9 mouse cellular contexts compared by ENCODE assay signal in genomic region chr2:156584797-156585471, GRCm38 (mm10). TPM values are rescaled to one million over a fixed set of nuclear protein-coding genes. Genes with fewer than 3 reads are reported as not detected.
A peak's percentile ranks its signal among the peaks of the same experiment; 100 is the strongest.
DNase-seq lines count a peak whose midpoint lies in the region; ATAC-seq lines count a peak whose summit lies in the region.
"Had no signal": no experiment of that assay in that cellular context is flagged by ENCODE, and none has a peak within 500 bp of the region (broad histone marks: within the 10 kb centered on the region; RNA-seq: fewer than 3 reads in every experiment).

No protein-coding gene starts in this region.

- ATAC-seq in limb, embryonic 15.5 days (ENCODE audit: insufficient number of reproducible peaks, low FRiP score, low TSS enrichment, low read depth) = peak; percentile 35; the same call in 1 of the 2 replicates
- peak; percentile 41; the same call in 1 of the 2 replicates for ATAC-seq in neural tube, embryonic 14.5 days (ENCODE audit: low read depth)
- ATAC-seq in liver, embryonic 11.5 days (replicated peaks; ENCODE audit: low FRiP score) = no peak

- H3K27me3 ChIP-seq in limb, embryonic 15.5 days = peaks cover 14% of the 10 kb centered on the region; the same call in 1 of the 2 replicates
- peaks cover 8% of the 10 kb centered on the region for H3K27me3 ChIP-seq in limb, embryonic 10.5 days (ENCODE audit: low read depth, poor library complexity, severe bottlenecking)
- H3K27me3 ChIP-seq in neural tube, embryonic 14.5 days (ENCODE audit: control insufficient read depth, insufficient read depth, low read length) = no peaks in the 10 kb centered on the region
- peaks cover 5% of the 10 kb centered on the region; the same call in 1 of the 2 replicates for H3K27me3 ChIP-seq in liver, embryonic 11.5 days (replicated peaks; ENCODE audit: control insufficient read depth, insufficient read depth, low read length)

- no peaks in the 10 kb centered on the region for H3K9me3 ChIP-seq in limb, embryonic 15.5 days
- no peaks in the 10 kb centered on the region for H3K9me3 ChIP-seq in limb, embryonic 10.5 days (replicated peaks)
- no peaks in the 10 kb centered on the region for H3K9me3 ChIP-seq in neural tube, embryonic 14.5 days (ENCODE audit: control insufficient read depth, low read length)
- H3K9me3 ChIP-seq in liver, embryonic 11.5 days (ENCODE audit: control insufficient read depth, low read length) = no peaks in the 10 kb centered on the region
- H3K9me3 ChIP-seq: liver, embryonic 15.5 days had no signal

- no peak overlapping the region for H3K4me3 ChIP-seq in limb, embryonic 15.5 days
- H3K4me3 ChIP-seq in limb, embryonic 10.5 days = no peak overlapping the region
- H3K4me3 ChIP-seq in neural tube, embryonic 14.5 days (ENCODE audit: low read depth, low read length) = no peak overlapping the region
- no peak overlapping the region for H3K4me3 ChIP-seq in liver, embryonic 11.5 days (ENCODE audit: low read depth, low read length)
- H3K4me3 ChIP-seq: liver, embryonic 15.5 days had no signal

- DNase-seq in limb, embryonic 10.5 days (ENCODE audit: low spot score) = no peak
- peak; percentile 45 for DNase-seq in heart, adult 8-10 months (ENCODE audit: low spot score)
- peak; percentile 57 to 74 for DNase-seq in kidney, postnatal 36 days
- DNase-seq in liver, embryonic 11.5 days (ENCODE audit: low spot score) = no peak
- no peak for DNase-seq in spleen, postnatal 36 days (ENCODE audit: low spot score in 2 of 2)
- no peak for DNase-seq in natural killer cell, adult 2 months (ENCODE audit: low spot score in 2 of 2)

- H3K4me1 ChIP-seq in limb, embryonic 15.5 days = no peaks in the 10 kb centered on the region
- peaks cover 3% of the 10 kb centered on the region; the same call in 1 of the 2 replicates for H3K4me1 ChIP-seq in limb, embryonic 10.5 days
- peaks cover 3% of the 10 kb centered on the region; the same call in 1 of the 2 replicates for H3K4me1 ChIP-seq in neural tube, embryonic 14.5 days (ENCODE audit: control insufficient read depth, insufficient read depth, low read length)
- no peaks in the 10 kb centered on the region for H3K4me1 ChIP-seq in liver, embryonic 11.5 days (replicated peaks; ENCODE audit: control insufficient read depth, insufficient read depth, low read length)
- H3K4me1 ChIP-seq: liver, embryonic 15.5 days had no signal

- WGBS in limb, embryonic 15.5 days = 49% methylated on average over 14 of the region's 14 CpGs
- 56% methylated on average over 14 of the region's 14 CpGs for WGBS in limb, embryonic 10.5 days
- 19% methylated on average over 14 of the region's 14 CpGs for WGBS in neural tube, embryonic 14.5 days
- 55% methylated on average over 14 of the region's 14 CpGs for WGBS in liver, embryonic 11.5 days

- no peak overlapping the region for H3K9ac ChIP-seq in limb, embryonic 15.5 days
- no peak overlapping the region for H3K9ac ChIP-seq in neural tube, embryonic 14.5 days (replicated peaks; ENCODE audit: low read depth, low read length)
- H3K9ac ChIP-seq in liver, embryonic 11.5 days (ENCODE audit: low read depth, low read length) = no peak overlapping the region
- H3K9ac ChIP-seq: liver, embryonic 15.5 days had no signal

- H3K4me2 ChIP-seq in limb, embryonic 15.5 days = no peak overlapping the region
- H3K4me2 ChIP-seq in neural tube, embryonic 14.5 days (ENCODE audit: low read depth, low read length) = no peak overlapping the region
- no peak overlapping the region for H3K4me2 ChIP-seq in liver, embryonic 11.5 days
- H3K4me2 ChIP-seq: liver, embryonic 15.5 days had no signal

- no peak overlapping the region for H3K27ac ChIP-seq in limb, embryonic 15.5 days
- no peak overlapping the region for H3K27ac ChIP-seq in limb, embryonic 10.5 days
- no peak overlapping the region for H3K27ac ChIP-seq in neural tube, embryonic 14.5 days (ENCODE audit: low read depth, low read length)
- H3K27ac ChIP-seq in liver, embryonic 11.5 days (ENCODE audit: low read depth, low read length) = no peak overlapping the region
- H3K27ac ChIP-seq: liver, embryonic 15.5 days had no signal

- H3K36me3 ChIP-seq in limb, embryonic 15.5 days = no peaks in the 10 kb centered on the region
- no peaks in the 10 kb centered on the region for H3K36me3 ChIP-seq in limb, embryonic 10.5 days
- H3K36me3 ChIP-seq in neural tube, embryonic 14.5 days (ENCODE audit: control insufficient read depth, insufficient read depth, low read length) = no peaks in the 10 kb centered on the region
- H3K36me3 ChIP-seq in liver, embryonic 11.5 days (ENCODE audit: control insufficient read depth, insufficient read depth, low read length) = no peaks in the 10 kb centered on the region
- H3K36me3 ChIP-seq: liver, embryonic 15.5 days had no signal

RNA-seq across cellular contexts. Expression of gene Dlgap4, which starts 28.6 kb away (rescaled TPM):
- 83.7 and 86.5 TPM in 2 replicates for polyA plus RNA-seq in limb, embryonic 15.5 days (2015; fragmentation: Nextera tagmentation; extraction: Ambion mirVana)
- 116 and 124 TPM in 2 replicates for polyA plus RNA-seq in limb, embryonic 10.5 days (2016; fragmentation: Nextera tagmentation; extraction: Ambion mirVana)
- total RNA-seq in heart, adult 8-10 months (2022) = 10 to 100 TPM; 29.1 to 42.6 (median 32.1) TPM
- polyA plus RNA-seq in neural tube, embryonic 14.5 days (2014; fragmentation: Nextera tagmentation; extraction: Ambion mirVana) = 211 and 230 TPM in 2 replicates
- 46.9 and 50.0 TPM in 2 replicates for polyA plus RNA-seq in liver, embryonic 11.5 days (2014; fragmentation: Nextera tagmentation; extraction: Ambion mirVana)

RNA-seq across cellular contexts. Expression of gene Aar2, which starts 37.5 kb away (rescaled TPM):
- polyA plus RNA-seq in limb, embryonic 15.5 days (2015; fragmentation: Nextera tagmentation; extraction: Ambion mirVana) = 33.2 and 33.4 TPM in 2 replicates
- 50.0 and 53.6 TPM in 2 replicates for polyA plus RNA-seq in limb, embryonic 10.5 days (2016; fragmentation: Nextera tagmentation; extraction: Ambion mirVana)
- total RNA-seq in heart, adult 8-10 months (2022) = 10 to 100 TPM; 20.3 to 23.3 (median 22.2) TPM
- 51.1 and 53.9 TPM in 2 replicates for polyA plus RNA-seq in neural tube, embryonic 14.5 days (2014; fragmentation: Nextera tagmentation; extraction: Ambion mirVana)
- 32.2 and 33.6 TPM in 2 replicates for polyA plus RNA-seq in liver, embryonic 11.5 days (2014; fragmentation: Nextera tagmentation; extraction: Ambion mirVana)

Comparison
In these comparisons a context has a peak if more than half of its experiments do, and no peak if none do; other contexts are left out.
1. DNase-seq: peak in heart, adult 8-10 months (single experiment) and kidney, postnatal 36 days (2 of 2); none in limb, embryonic 10.5 days (single experiment), liver, embryonic 11.5 days (single experiment), spleen, postnatal 36 days (0 of 2) and natural killer cell, adult 2 months (0 of 2).